Mouse (Mus musculus) thymus, adult 2 months (tissue): Measurements from ENCODE around the gene Sval3.

ENCODE experiments used
- CTCF ChIP-seq: fragments of 200-500 bp; IDR thresholded peaks from 2 replicates; pipeline ENCODE4 v1.5.1; 2012; ENCODE audit warnings: mild to moderate bottlenecking, control low read depth, low read length, moderate library complexity, borderline replicate concordance; ENCODE audit not compliant: control insufficient read depth, poor library complexity, insufficient read depth; ENCODE audit errors: extremely low read depth
- POLR2A ChIP-seq: fragments of 200-500 bp; IDR thresholded peaks from 2 replicates; pipeline ENCODE4 v1.6.1; 2012; ENCODE audit warnings: mild to moderate bottlenecking, low read length, control low read depth, moderate library complexity; ENCODE audit not compliant: control insufficient read depth, poor library complexity, insufficient read depth; ENCODE audit errors: extremely low read depth

DNA sequence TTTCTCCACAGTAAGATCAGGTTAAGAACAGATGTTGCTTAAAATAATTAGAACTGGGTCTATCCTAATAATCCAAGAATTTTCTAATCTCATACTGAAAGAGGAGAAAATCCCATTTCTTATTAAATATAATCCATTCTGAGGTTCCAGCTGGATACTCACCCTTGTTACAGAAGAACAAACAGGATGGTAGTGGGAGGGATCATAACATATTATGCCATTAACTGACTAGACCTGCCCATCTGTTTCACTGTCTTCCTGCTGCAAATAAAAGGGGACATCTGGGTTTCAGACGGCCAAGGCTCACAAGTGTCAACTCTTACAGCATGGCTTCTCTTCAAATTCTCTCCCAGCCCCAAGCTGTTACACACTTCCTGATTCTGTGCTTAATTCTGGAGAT, 16.6 kb upstream of the Sval3 start, which contains the start of gene Sval1:
- TF ChIP-seq CTCF (no peak), POLR2A (no peak)
